Mouse (Mus musculus) embryonic fibroblast, embryonic 13.5 days (primary cell): ENCODE measurements at regions not wholly inside any gene's neighbourhood (a gene's known extent, or its start where the extent isn't known, plus 50 kb on each side); places are given as distances from the start of the nearest gene placed in this dataset.

Source experiments
- CTCF ChIP-seq: IDR thresholded peaks from 2 replicates; pipeline ENCODE4 v1.5.1; 2011; ENCODE audit warnings: mild to moderate bottlenecking, control low read depth, low read length, moderate library complexity, borderline replicate concordance; ENCODE audit not compliant: insufficient read depth
- POLR2A ChIP-seq: IDR thresholded peaks from 2 replicates; pipeline ENCODE4 v1.6.1; 2011; ENCODE audit warnings: low read depth, mild to moderate bottlenecking, control low read depth, low read length, moderate library complexity

- no peak for TF ChIP-seq POLR2A
- TF ChIP-seq CTCF, result no peak
Observed at GRCm38 (mm10) chr17:85799865-85800356, 111.8 kb upstream of the Six2 start.
